Mouse (Mus musculus) liver, postnatal 0 days (tissue): ENCODE results near the gene Gusb.

ENCODE experiments used
- CTCF ChIP-seq: sonication (generic); IDR thresholded peaks from 2 replicates; pipeline ENCODE4 v1.5.1; 2016; ENCODE audit warnings: antibody characterized with exemption, low read depth
- EP300 ChIP-seq: IDR thresholded peaks from 2 replicates; pipeline ENCODE4 v1.6.1; 2016; ENCODE audit warnings: antibody characterized with exemption, low read depth, mild to moderate bottlenecking

GRCm38 (mm10) chr5:129978608-129979007, 24.2 kb downstream of the Gusb start:
- TF ChIP-seq CTCF (no peak), EP300 (no peak)
